Comparison of ENCODE assay signal across 8 mouse cellular contexts in the genomic region with DNA sequence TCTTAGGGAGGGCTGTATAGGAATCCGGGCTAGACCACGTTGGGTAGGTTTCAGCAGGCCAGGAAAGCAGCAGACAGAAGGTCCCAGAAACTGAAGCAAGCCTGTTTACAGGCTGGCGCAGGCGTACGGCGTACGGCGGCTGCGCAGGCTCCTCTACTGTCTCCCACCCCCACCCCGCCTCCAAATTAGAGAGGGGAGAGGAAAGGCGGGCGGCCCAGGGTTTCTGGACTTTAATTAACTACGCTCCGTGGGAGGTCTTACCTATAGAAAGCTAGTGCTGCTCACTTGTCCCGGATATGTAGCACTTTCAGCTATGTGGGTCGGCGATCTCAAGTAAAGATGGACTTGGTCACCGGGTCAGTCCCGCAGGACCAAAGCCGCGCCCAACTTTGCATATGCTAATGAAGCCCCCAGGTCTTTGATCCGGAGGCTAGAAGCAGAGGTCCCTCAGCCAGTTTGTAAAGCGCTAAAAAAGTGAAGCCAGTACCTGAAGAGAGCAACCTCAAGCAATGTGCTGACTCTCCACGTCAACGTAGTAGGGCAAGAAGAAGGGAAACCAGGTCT. TPM values are rescaled to one million over a fixed set of nuclear protein-coding genes. Genes with fewer than 3 reads are reported as not detected.
DNase-seq lines count a peak whose midpoint lies in the region; ATAC-seq and TF ChIP-seq lines count a peak whose summit lies in the region.

Gene Slc19a3, minus strand, starts transcription at position 340 of the 564 bp plus-strand sequence.

- DNase-seq in spleen, adult 2 months (ENCODE audit: low read depth in 1 of 2, low spot score in 2 of 2), result no peak
- no peak for DNase-seq in spleen, postnatal 4 days (ENCODE audit: low spot score in 2 of 2)
- peak; percentile 34 to 39 for DNase-seq in heart, postnatal 10 days
- DNase-seq in kidney, postnatal 36 days, result peak; percentile 66 to 67
- no peak for DNase-seq in liver, embryonic 14.5 days (ENCODE audit: low read depth in 3 of 3, low spot score in 3 of 3)
- no peak for DNase-seq in thymus, postnatal 0 days (ENCODE audit: low spot score)

- peak within 1 kb of the TSS; percentile 65 for H3K4me2 ChIP-seq in embryonic facial prominence, embryonic 13.5 days
- peak within 1 kb of the TSS; percentile 56 for H3K4me2 ChIP-seq in liver, embryonic 14.5 days (ENCODE audit: low read depth)
- H3K4me2 ChIP-seq in neural tube, embryonic 13.5 days, result peak within 1 kb of the TSS; percentile 67

- H3K36me3 ChIP-seq in spleen, adult 2 months (ENCODE audit: control insufficient read depth, insufficient read depth, low read length), result no peaks in the 10 kb centered on the region
- H3K36me3 ChIP-seq in embryonic facial prominence, embryonic 13.5 days, result no peaks in the 10 kb centered on the region
- no peaks in the 10 kb centered on the region for H3K36me3 ChIP-seq in liver, embryonic 14.5 days (replicated peaks; ENCODE audit: control insufficient read depth, insufficient read depth, low read depth)
- no peaks in the 10 kb centered on the region for H3K36me3 ChIP-seq in neural tube, embryonic 13.5 days

- intact Hi-C loops in heart, postnatal 10 days (cut with DNase I), result no loop called here

- H3K27me3 ChIP-seq in spleen, adult 2 months (ENCODE audit: control insufficient read depth, insufficient read depth, low read length), result no peaks in the 10 kb centered on the region; the same call in 1 of the 2 replicates
- no peaks in the 10 kb centered on the region for H3K27me3 ChIP-seq in embryonic facial prominence, embryonic 13.5 days
- no peaks in the 10 kb centered on the region; the same call in 1 of the 2 replicates for H3K27me3 ChIP-seq in liver, embryonic 14.5 days (ENCODE audit: control insufficient read depth, insufficient read depth, low read length)
- no peaks in the 10 kb centered on the region for H3K27me3 ChIP-seq in neural tube, embryonic 13.5 days

- no peak for TF ChIP-seq POLR2A in spleen, adult 2 months (IDR thresholded peaks at IDR 0.05; ENCODE audit: low read depth, low read length)

- no peak for TF ChIP-seq CTCF in spleen, adult 2 months (IDR thresholded peaks at IDR 0.05; ENCODE audit: extremely low read depth, insufficient read depth, insufficient read length, insufficient replicate concordance)
- no peak for TF ChIP-seq CTCF in liver, embryonic 14.5 days (IDR thresholded peaks at IDR 0.05; ENCODE audit: low read depth)

- no peak for TF ChIP-seq EP300 in liver, embryonic 14.5 days (IDR thresholded peaks at IDR 0.05; ENCODE audit: low read depth)

- peak; percentile 81; the same call in 1 of the 2 replicates for ATAC-seq in embryonic facial prominence, embryonic 13.5 days (ENCODE audit: insufficient number of reproducible peaks, insufficient read depth, low FRiP score, low TSS enrichment, low read depth)
- ATAC-seq in liver, embryonic 14.5 days (ENCODE audit: insufficient read depth), result no peak
- peak; percentile 92 for ATAC-seq in neural tube, embryonic 13.5 days (ENCODE audit: low read depth)

- WGBS in spleen, adult 2 months, result 3% methylated on average over 25 of the region's 25 CpGs
- under 1% methylated on average over 25 of the region's 25 CpGs for WGBS in embryonic facial prominence, embryonic 13.5 days
- whole genome bisulfite sequencing in liver, embryonic 14.5 days (ENCODE audit: insufficient replicate concordance), result under 1% methylated on average over 25 of the region's 25 CpGs
- 1% methylated on average over 25 of the region's 25 CpGs for WGBS in neural tube, embryonic 13.5 days

- peak within 1 kb of the TSS; percentile 8 for H3K4me3 ChIP-seq in spleen, adult 2 months (ENCODE audit: extremely low read depth, insufficient read depth, insufficient read length)
- H3K4me3 ChIP-seq in embryonic facial prominence, embryonic 13.5 days, result peak within 1 kb of the TSS; percentile 50
- peak within 1 kb of the TSS; percentile 35 to 53 for H3K4me3 ChIP-seq in liver, embryonic 14.5 days (ENCODE audit: insufficient read depth in 1 of 2, low read depth in 2 of 2, low read length in 2 of 2)
- peak within 1 kb of the TSS; percentile 47 for H3K4me3 ChIP-seq in neural tube, embryonic 13.5 days

- peak within 1 kb of the TSS; percentile 9; the same call in 1 of the 2 replicates for H3K27ac ChIP-seq in spleen, adult 2 months (ENCODE audit: insufficient read depth, low read length)
- H3K27ac ChIP-seq in embryonic facial prominence, embryonic 13.5 days, result peak within 1 kb of the TSS; percentile 66; the same call in 1 of the 2 replicates
- H3K27ac ChIP-seq in liver, embryonic 14.5 days, result no peak within 1 kb of the TSS
- no peak within 1 kb of the TSS for H3K27ac ChIP-seq in neural tube, embryonic 13.5 days (replicated peaks)

- no peaks in the 10 kb centered on the region for H3K9me3 ChIP-seq in embryonic facial prominence, embryonic 13.5 days
- H3K9me3 ChIP-seq in liver, embryonic 14.5 days (ENCODE audit: control insufficient read depth, low read length), result no peaks in the 10 kb centered on the region
- no peaks in the 10 kb centered on the region for H3K9me3 ChIP-seq in neural tube, embryonic 13.5 days

- no peaks in the 10 kb centered on the region for H3K4me1 ChIP-seq in spleen, adult 2 months (ENCODE audit: control insufficient read depth, insufficient read depth, insufficient read length)
- peaks cover 10% of the 10 kb centered on the region; the same call in 1 of the 2 replicates for H3K4me1 ChIP-seq in embryonic facial prominence, embryonic 13.5 days
- H3K4me1 ChIP-seq in liver, embryonic 14.5 days (replicated peaks; ENCODE audit: control insufficient read depth in 2 of 2, insufficient read depth in 2 of 2, low read length in 1 of 2), result no peaks in the 10 kb centered on the region
- peaks cover 10% of the 10 kb centered on the region for H3K4me1 ChIP-seq in neural tube, embryonic 13.5 days (replicated peaks)

- peak within 1 kb of the TSS; percentile 67 for H3K9ac ChIP-seq in embryonic facial prominence, embryonic 13.5 days
- H3K9ac ChIP-seq in liver, embryonic 14.5 days (replicated peaks), result no peak within 1 kb of the TSS
- H3K9ac ChIP-seq in neural tube, embryonic 13.5 days, result peak within 1 kb of the TSS; percentile 64

RNA-seq across cellular contexts. Expression of gene Slc19a3, which starts in this region (rescaled TPM):
- polyA plus RNA-seq in spleen, adult 2 months (2012; rRNA removed), result 0.13 and 0.21 TPM in 2 replicates
- polyA plus RNA-seq in embryonic facial prominence, embryonic 13.5 days (2015; fragmentation: Nextera tagmentation; extraction: Ambion mirVana), result 0.13 and 0.19 TPM in 2 replicates
- total RNA-seq in heart, postnatal 10 days (2021), result under 1 TPM; 0.62 to 0.72 TPM
- polyA plus RNA-seq in liver, embryonic 14.5 days (2012; rRNA removed), result 0.04 TPM in 2 replicates
- polyA plus RNA-seq in liver, embryonic 14.5 days (2014; fragmentation: Nextera tagmentation; extraction: Ambion mirVana), result not detected in 2 replicates
- polyA plus RNA-seq in neural tube, embryonic 13.5 days (2015; fragmentation: Nextera tagmentation; extraction: Ambion mirVana), result 0.49 and 0.68 TPM in 2 replicates
- 0.09 and 0.15 TPM in 2 replicates for polyA plus RNA-seq in thymus, postnatal 0 days (2015; fragmentation: Nextera tagmentation; extraction: Ambion mirVana)

Comparison
In these comparisons a context has a peak if more than half of its experiments do, and no peak if none do; other contexts are left out.
1. Peak in ATAC-seq, H3K4me3 ChIP-seq, H3K27ac ChIP-seq, H3K9ac ChIP-seq and H3K4me2 ChIP-seq in embryonic facial prominence, embryonic 13.5 days; RNA of the gene not detected or under 1 TPM.
2. Peak in DNase-seq in heart, postnatal 10 days; RNA of the gene not detected or under 1 TPM.
3. Peak in ATAC-seq, H3K4me3 ChIP-seq, H3K9ac ChIP-seq and H3K4me2 ChIP-seq in neural tube, embryonic 13.5 days; RNA of the gene not detected or under 1 TPM.
4. DNase-seq: peak in kidney, postnatal 36 days (2 of 2); none in spleen, adult 2 months (0 of 2), spleen, postnatal 4 days (0 of 2), liver, embryonic 14.5 days (0 of 3) and thymus, postnatal 0 days (single experiment).
5. Peak in every context shown above with its lines, with median percentiles within 50 percentile points of each other: H3K4me3 ChIP-seq and H3K4me2 ChIP-seq.